Mouse (Mus musculus): Measurements from ENCODE around the gene Phox2b. TPM values are rescaled to one million over a fixed set of nuclear protein-coding genes. Genes with fewer than 3 reads are reported as not detected.

The Phox2b gene
- polyA plus RNA-seq, 1 experiment from 2014 or later = 1.5 TPM

DNA sequence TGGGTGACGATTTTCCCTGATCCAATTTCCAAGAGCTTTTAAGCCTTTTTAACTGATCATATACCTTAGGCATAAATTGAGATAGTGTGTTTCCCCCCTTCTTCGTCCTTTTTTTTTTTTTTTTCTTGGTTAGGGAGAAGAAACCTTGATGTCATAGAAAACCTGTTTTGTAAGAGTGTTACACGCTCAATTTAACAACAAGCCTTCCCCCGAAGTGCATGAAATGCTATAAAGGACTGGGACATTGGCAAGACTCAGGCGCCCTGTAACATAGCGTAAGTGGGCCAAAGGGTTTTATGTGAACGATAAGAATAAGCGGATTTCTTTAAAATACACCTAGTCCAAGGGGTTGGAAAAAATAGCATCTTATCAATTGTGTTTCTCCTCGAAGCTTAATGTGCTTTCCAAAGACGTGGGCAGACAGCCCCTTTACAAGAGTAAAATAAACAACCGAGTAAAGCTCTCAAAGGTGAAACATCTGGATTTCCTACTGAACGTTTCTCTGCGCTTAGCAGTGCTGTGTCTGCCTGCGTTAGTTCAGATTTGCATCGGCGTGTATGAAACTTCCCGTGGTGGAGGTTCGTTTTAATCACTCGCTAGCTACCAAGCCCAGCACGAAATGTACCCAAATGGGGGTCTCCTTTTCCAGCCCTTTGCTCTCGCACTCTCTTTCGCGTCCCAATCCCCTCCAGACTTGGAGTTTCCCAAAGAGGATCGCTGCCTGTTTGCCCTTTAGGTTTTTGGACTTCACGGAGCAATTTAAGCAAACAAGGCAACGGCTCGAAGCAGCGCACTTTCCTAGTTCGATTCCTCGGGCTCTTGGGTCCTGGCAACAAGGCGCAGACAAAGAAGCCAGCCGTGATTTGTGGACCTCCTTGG, 531 bp upstream of the Phox2b start:
- Histone ChIP-seq H3K9ac (no peak overlapping the region), H3K4me2 (no peak overlapping the region), H3K27me3 (peaks cover 99% of the 10 kb centered on the region), H3K4me3 (no peak overlapping the region), H3K4me1 (peaks cover 10% of the 10 kb centered on the region), H3K9me3 (no peaks in the 10 kb centered on the region), H3K36me3 (no peaks in the 10 kb centered on the region), H3K27ac (no peak overlapping the region)
- no peak for ATAC-seq (ENCODE audit: borderline replicate concordance, extremely low read depth, low FRiP score, low TSS enrichment)
- WGBS = 2% methylated on average over 32 of the region's 32 CpGs

DNA sequence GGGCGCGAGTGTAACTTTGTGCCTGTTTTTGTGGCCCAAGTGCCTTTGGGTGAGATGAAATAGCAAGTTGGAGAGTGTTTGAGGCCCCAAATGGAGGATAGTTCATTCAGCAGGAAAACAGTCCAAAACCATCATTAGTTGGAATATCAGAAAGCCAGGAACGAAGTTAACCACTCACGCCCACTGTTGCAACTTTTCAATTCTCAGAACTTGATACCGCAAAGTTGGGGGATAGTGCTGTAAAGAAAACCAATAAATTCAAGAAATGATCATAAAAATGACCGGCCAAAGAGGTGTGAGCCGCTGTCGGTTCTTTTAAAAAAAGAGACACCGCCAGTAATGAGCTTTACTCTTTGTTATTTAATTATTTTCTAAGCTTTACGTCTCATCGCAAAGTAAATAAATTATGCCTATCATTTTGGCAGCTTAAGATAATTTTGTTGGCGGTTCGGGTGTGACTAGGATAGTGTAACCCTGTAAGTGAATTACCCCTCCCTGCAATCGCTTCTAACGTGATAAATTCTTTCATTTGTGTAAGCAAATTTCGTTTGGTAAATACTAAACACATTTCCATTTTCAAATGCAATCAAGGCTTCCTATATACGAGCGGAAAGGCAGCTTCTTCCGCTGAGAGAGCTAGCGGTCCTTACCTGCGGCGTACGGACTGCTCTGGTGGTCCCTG, 909 bp downstream of the Phox2b start:
- Histone ChIP-seq H3K4me2 (no peak overlapping the region), H3K9ac (no peak overlapping the region), H3K4me1 (peaks cover 10% of the 10 kb centered on the region), H3K27me3 (peaks cover 97% of the 10 kb centered on the region), H3K27ac (no peak overlapping the region), H3K36me3 (no peaks in the 10 kb centered on the region), H3K9me3 (no peaks in the 10 kb centered on the region), H3K4me3 (no peak overlapping the region)
- ATAC-seq (ENCODE audit: borderline replicate concordance, extremely low read depth, low FRiP score, low TSS enrichment) = no peak
- 2% methylated on average over 23 of the region's 23 CpGs for WGBS

GRCm38 (mm10) chr5:67097106-67098050, 1.7 kb downstream of the Phox2b start:
- Histone ChIP-seq H3K9ac (no peak overlapping the region), H3K27me3 (peaks cover 97% of the 10 kb centered on the region), H3K4me3 (no peak overlapping the region), H3K27ac (no peak overlapping the region), H3K4me1 (peaks cover 10% of the 10 kb centered on the region), H3K9me3 (no peaks in the 10 kb centered on the region), H3K36me3 (no peaks in the 10 kb centered on the region), H3K4me2 (no peak overlapping the region)
- 2% methylated on average over 41 of the region's 41 CpGs for WGBS
- no peak for ATAC-seq (ENCODE audit: borderline replicate concordance, extremely low read depth, low FRiP score, low TSS enrichment)

GRCm38 (mm10) chr5:67096378-67096771, 2.7 kb downstream of the Phox2b start:
- no peak for ATAC-seq (ENCODE audit: borderline replicate concordance, extremely low read depth, low FRiP score, low TSS enrichment)
- WGBS = under 1% methylated on average over 28 of the region's 28 CpGs
- peak overlapping the region; percentile 30 for H3K4me3 ChIP-seq
- H3K4me1 ChIP-seq = peaks cover 10% of the 10 kb centered on the region
- H3K9ac ChIP-seq = no peak overlapping the region
- no peak overlapping the region for H3K27ac ChIP-seq
- peak overlapping the region; percentile 53 for H3K4me2 ChIP-seq
- no peaks in the 10 kb centered on the region for H3K9me3 ChIP-seq
- H3K36me3 ChIP-seq = no peaks in the 10 kb centered on the region
- H3K27me3 ChIP-seq = peaks cover 97% of the 10 kb centered on the region

DNA sequence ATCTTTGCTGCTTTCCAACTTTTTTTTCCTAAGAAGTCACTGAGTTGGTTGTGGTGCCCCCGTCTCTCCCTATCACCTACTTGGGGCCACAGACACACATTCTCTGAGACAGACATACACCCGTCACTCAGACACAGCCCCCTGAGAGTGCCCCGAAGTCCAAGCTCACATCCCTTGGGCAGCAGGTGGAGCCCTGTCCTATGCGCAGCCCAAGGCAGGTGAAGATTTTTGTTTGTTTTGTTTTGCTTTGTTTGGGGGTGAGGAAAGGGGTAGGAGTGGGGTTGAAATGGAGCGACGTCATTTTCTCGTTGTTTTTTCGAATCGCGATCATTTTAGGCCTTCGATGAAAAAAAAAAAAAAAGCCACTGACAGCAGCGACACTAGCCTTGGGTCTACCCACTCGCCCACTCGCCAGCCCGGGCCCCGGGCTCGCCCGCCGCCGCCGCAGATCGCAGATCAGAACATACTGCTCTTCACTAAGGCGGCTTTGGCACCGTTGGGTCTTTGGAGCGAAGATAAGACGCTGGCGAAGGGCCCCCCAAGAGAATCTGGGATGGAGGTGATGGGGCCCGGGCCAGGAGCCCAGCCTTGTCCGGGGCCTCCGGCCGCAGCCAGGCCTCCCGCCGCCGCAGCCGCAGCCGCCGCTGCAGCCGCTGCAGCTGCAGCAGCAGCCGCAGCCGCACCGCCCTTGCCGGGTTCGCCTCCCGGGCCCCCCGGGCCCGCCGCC, 3.3 kb downstream of the Phox2b start:
- Histone ChIP-seq H3K9me3 (no peaks in the 10 kb centered on the region), H3K9ac (no peak overlapping the region), H3K4me1 (peaks cover 10% of the 10 kb centered on the region), H3K27ac (no peak overlapping the region), H3K36me3 (no peaks in the 10 kb centered on the region), H3K4me3 (peak overlapping the region; percentile 30), H3K4me2 (peak overlapping the region; percentile 53), H3K27me3 (peaks cover 97% of the 10 kb centered on the region)
- WGBS = under 1% methylated on average over 45 of the region's 47 CpGs
- ATAC-seq (ENCODE audit: borderline replicate concordance, extremely low read depth, low FRiP score, low TSS enrichment) = no peak

DNA sequence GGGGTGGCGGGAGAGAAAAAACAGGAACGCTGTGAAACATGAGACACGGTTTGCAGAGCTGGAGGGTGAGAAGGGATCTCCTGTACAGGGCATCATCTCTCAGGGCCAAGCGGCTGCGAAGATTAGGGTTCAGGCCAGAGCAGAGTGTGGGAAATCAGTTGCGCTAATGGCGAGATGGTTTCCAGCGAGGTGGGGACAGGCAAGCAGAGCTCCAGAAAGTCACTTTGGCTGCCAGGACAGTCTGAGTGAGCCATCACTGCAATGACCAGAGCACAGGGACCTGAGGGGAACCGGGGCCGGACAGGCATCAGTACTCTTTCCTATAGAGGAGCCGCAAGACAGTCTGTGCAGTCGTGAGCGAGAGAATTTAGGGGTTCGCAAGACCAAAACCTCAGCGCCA, 3.9 kb downstream of the Phox2b start:
- Histone ChIP-seq H3K4me1 (peaks cover 10% of the 10 kb centered on the region), H3K4me2 (no peak overlapping the region), H3K9ac (no peak overlapping the region), H3K27ac (no peak overlapping the region), H3K4me3 (no peak overlapping the region), H3K9me3 (no peaks in the 10 kb centered on the region), H3K36me3 (no peaks in the 10 kb centered on the region), H3K27me3 (peaks cover 98% of the 10 kb centered on the region)
- no peak for ATAC-seq (ENCODE audit: borderline replicate concordance, extremely low read depth, low FRiP score, low TSS enrichment)
- WGBS = 4% methylated on average over 15 of the region's 15 CpGs

DNA sequence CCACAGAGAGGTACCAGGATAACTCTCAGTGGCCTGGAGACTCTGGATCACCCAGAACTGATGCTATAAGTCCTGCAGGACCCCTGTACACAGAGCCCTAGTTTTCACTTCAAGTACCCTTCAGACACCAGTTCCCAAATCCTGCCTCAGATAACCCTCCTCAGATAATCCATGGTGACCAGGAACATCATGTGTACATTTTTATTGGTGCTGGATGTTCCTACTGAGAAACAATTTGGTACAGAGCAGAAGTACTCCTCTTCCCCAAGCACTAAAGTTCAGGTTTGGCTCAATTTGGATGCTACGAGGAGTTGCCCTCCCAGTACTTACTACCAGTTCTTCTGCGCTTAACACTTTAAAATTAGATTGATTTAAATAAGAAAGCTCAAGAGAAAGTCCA, 5.1 kb downstream of the Phox2b start:
- Histone ChIP-seq H3K9me3 (no peaks in the 10 kb centered on the region), H3K4me1 (peaks cover 10% of the 10 kb centered on the region), H3K27me3 (peaks cover 96% of the 10 kb centered on the region), H3K4me3 (no peak overlapping the region), H3K36me3 (no peaks in the 10 kb centered on the region), H3K27ac (no peak overlapping the region), H3K4me2 (no peak overlapping the region), H3K9ac (no peak overlapping the region)
- WGBS = 9% methylated on average over 2 of the region's 2 CpGs
- ATAC-seq (ENCODE audit: borderline replicate concordance, extremely low read depth, low FRiP score, low TSS enrichment) = no peak

DNA sequence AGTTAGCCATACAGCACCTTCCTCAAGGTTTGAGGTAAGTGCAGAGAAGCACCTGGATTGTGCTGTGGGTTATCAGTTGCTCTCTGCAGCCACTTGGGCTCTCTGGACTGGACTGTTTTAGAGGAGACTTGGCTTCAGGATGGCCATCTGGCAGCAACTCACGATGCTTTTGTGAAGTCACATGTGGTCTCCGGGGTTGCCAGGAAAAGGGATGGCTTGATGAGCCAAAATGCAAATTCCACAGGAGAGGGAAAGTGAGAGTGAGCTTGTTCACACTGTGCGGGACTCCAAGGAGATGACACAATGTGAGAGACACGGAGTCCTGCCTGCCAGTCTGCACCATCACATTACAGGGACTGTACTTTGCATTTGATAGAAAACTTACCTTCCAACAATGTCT, 7.3 kb downstream of the Phox2b start:
- 15% methylated on average over 4 of the region's 4 CpGs for WGBS
- no peak overlapping the region for H3K27ac ChIP-seq
- H3K27me3 ChIP-seq = peaks cover 92% of the 10 kb centered on the region
- H3K4me2 ChIP-seq = no peak overlapping the region
- H3K9ac ChIP-seq = no peak overlapping the region
- no peaks in the 10 kb centered on the region for H3K36me3 ChIP-seq
- H3K4me1 ChIP-seq = peaks cover 10% of the 10 kb centered on the region
- H3K9me3 ChIP-seq = no peaks in the 10 kb centered on the region
- H3K4me3 ChIP-seq = no peak overlapping the region
- ATAC-seq (ENCODE audit: borderline replicate concordance, extremely low read depth, low FRiP score, low TSS enrichment) = no peak

GRCm38 (mm10) chr5:67090856-67091255, 8.2 kb downstream of the Phox2b start:
- WGBS = 68% methylated on average over 5 of the region's 5 CpGs
- H3K4me1 ChIP-seq = peaks cover 3% of the 10 kb centered on the region; the same call in 1 of the 2 replicates
- H3K4me3 ChIP-seq = no peak overlapping the region
- no peaks in the 10 kb centered on the region for H3K36me3 ChIP-seq
- peaks cover 84% of the 10 kb centered on the region for H3K27me3 ChIP-seq
- ATAC-seq (ENCODE audit: borderline replicate concordance, extremely low read depth, low FRiP score, low TSS enrichment) = no peak
- H3K4me2 ChIP-seq = no peak overlapping the region
- no peaks in the 10 kb centered on the region for H3K9me3 ChIP-seq
- H3K27ac ChIP-seq = no peak overlapping the region
- no peak overlapping the region for H3K9ac ChIP-seq

DNA sequence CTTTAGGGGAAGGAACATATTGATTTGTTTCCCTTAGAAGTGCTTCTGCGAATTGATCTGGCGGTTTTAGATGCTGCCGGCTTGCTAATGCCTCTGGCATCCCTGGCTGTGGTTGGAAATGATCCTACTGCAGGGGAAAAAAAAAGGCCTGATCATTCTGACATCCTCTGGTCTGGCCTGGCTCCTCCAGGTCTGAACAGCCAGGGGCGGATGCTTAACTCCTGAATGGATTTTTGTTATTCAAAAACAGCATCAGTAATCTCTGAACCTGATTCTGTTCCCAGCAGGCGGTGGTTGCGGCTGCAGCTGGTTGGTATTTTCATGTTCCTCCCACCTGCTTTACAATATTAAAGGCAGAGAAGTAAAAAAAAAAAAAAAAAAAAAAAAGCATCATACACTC, 16.0 kb downstream of the Phox2b start:
- Histone ChIP-seq H3K9me3 (0 out of 2 replicates have a peak, but pooled peaks cover 4% of the 10 kb centered on the region), H3K27me3 (peaks cover 31% of the 10 kb centered on the region; the same call in 1 of the 2 replicates), H3K9ac (no peak overlapping the region), H3K27ac (no peak overlapping the region), H3K4me1 (no peaks in the 10 kb centered on the region), H3K4me3 (no peak overlapping the region), H3K36me3 (no peaks in the 10 kb centered on the region), H3K4me2 (no peak overlapping the region)
- no peak for ATAC-seq (ENCODE audit: borderline replicate concordance, extremely low read depth, low FRiP score, low TSS enrichment)
- WGBS = 34% methylated on average over 6 of the region's 6 CpGs

GRCm38 (mm10) chr5:67063596-67063995, 35.5 kb downstream of the Phox2b start:
- H3K36me3 ChIP-seq = no peaks in the 10 kb centered on the region
- ATAC-seq (ENCODE audit: borderline replicate concordance, extremely low read depth, low FRiP score, low TSS enrichment) = no peak
- no peaks in the 10 kb centered on the region for H3K4me1 ChIP-seq
- H3K9ac ChIP-seq = no peak overlapping the region
- H3K27me3 ChIP-seq = no peaks in the 10 kb centered on the region
- no peak overlapping the region for H3K4me3 ChIP-seq
- H3K4me2 ChIP-seq = no peak overlapping the region
- H3K27ac ChIP-seq = no peak overlapping the region
- WGBS = 66% methylated on average over 9 of the region's 9 CpGs
- no peaks in the 10 kb centered on the region for H3K9me3 ChIP-seq

Data from lung, embryonic 15.5 days (tissue).